Mouse (Mus musculus) erythroblast, embryonic 14.5 days (primary cell): Measurements from ENCODE around the gene Gm38655.

ENCODE experiments used
- GATA1 ChIP-seq: IDR thresholded peaks from 2 replicates; pipeline ENCODE4 v1.6.1; 2012; ENCODE audit warnings: low read length, inconsistent platforms, mixed read lengths
- TAL1 ChIP-seq: IDR thresholded peaks from 3 replicates; pipeline ENCODE4 v1.6.1; 2012; ENCODE audit warnings: low read length, inconsistent platforms, mixed read lengths

DNA sequence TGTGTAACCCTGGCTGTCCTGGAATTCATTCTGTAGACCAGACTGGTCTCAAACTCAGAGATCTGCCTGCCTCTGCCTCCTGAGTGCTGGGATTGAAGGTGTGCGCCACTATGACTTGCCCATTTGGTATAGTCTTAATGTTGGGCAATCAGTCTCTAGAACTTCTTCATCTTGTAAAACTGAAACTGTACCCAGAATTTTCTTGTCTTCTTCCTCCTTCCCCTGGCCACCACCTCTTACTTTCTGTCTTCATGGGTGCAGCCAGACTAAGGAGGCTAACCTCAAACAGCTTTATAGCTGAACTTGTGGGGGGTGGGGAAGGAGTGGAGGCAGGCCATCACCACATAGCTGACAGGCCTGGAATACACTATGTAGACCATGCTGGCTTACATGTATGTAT is 36.5 kb downstream of the Gm38655 start:
- TF ChIP-seq GATA1 = no peak
- no peak for TF ChIP-seq TAL1
